Mouse (Mus musculus) T-cell, adult 2 months (primary cell): ENCODE measurements around the gene Tctex1d4.

ENCODE experiments used
- DNase-seq: peaks from one replicate; pipeline ENCODE4 v3.0.0; 2022; ENCODE audit warnings: low spot score

Gene Tctex1d4

DNA sequence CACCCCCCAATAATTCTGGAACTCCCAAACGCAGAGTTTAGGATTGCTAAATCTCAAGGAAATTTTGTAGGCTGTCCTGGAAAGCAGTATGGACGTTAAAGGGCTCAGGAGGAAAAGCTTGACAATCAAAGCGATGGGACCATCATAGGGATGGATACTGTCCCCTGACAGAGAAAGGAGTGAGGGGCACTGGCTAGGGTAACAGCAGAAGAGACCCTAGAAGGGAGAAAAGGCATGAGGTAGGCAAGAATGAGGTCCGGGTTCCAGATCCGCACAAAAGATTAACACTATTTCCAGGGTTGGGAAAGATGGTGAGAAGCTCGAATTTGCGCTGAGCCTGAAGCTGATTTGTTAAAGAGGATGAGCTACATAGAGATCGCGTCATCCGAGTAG, 6.5 kb upstream of the Tctex1d4 start:
- DNase-seq, result no peak

DNA sequence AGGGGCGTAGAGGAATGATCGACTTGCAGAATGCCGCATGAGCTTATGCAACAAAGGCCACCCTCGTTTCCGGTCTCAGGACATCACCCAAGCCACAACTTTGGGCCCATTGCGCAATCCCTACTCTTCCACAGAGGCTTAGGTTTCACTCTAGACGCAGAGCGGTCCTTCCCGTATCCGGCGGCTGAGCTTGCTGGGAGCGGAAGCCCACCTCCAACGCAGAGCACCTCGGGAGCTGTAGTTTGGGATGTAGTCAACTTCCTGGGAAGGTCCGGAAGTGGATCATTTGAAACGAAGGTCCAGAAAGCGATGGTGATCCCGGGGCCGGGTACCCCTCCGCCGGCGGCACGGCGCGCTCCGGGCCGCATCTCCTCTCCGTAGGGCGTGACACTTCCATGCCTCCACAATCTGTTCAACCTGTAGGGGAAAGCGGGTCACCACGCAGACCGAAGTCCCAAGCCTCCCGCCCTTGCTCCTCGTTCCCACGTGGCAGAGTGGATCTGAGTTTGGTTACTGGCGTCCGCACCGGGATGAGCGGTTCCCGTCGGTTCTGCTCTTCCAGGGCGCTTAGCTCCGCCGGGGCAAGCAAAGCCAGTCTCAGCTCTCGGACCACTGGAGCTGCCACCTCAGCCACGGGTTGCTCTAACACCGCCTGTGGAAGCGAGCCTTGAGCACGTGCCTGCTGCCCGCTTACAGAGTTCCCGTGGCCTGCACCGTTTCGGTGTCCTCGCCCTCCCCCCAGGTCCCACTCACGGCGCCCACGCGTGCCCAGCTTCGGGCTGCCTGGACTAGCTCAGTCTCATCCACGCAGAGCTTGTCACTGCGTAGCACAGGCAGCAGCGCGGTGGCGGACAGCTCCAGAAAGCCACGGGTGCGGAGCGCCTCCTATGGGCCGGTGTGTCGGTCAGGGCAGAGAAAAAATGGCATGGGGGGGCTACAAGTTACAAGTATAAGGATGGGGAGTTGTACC, 5.9 kb upstream of the Tctex1d4 start:
- DNase-seq, result peak; percentile 88

DNA sequence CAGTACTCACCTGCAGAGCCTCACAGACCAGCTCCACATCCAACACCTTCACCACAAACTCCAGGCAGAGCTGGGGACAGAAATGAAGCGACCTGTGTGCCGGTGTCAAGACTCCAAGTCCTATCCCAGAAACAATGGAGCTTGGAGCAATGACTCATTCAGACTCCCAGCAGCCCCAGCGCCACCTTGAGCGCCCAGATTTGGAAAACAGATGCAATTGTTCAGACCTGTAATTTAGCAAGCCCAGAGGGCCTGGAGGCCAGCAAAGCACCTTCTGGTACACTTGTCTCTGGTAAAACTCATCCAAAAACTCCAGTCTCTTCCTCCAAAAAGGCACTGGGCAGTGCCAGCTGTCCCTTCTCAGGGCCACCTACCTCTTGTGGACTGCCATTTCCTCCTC, 4.4 kb upstream of the Tctex1d4 start:
- no peak for DNase-seq

DNA sequence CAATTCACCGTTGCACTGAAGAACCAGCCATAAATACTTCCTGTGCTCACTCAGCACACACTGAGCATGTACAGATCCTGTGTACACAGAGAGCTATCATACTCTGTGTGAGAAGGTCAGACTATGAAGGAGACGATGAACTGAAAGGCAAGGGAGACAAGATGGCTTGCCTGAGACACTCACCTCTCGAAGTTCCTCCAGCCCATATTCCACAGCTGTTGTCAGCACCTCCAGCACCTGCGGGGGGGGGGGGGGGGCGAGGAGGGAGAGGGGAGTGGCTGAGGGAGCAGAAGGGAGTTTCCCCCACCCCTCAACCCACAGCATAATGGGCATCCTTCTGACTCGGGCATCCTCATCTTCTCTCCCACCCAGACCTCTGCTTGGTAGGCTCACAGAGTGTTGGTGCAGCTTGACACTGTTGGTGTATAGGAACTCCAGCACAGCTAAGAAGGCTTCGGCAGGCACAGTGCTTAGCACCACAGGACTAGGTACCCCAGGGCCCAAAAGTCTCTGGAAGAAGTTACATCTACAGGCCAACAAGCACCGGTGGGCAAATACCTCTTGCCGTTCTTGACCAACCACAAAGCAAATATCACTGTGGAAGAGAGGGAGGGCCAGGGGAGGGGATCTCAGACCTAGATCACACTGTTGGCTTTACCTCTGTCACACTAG, 2.9 kb upstream of the Tctex1d4 start:
- no peak for DNase-seq

DNA sequence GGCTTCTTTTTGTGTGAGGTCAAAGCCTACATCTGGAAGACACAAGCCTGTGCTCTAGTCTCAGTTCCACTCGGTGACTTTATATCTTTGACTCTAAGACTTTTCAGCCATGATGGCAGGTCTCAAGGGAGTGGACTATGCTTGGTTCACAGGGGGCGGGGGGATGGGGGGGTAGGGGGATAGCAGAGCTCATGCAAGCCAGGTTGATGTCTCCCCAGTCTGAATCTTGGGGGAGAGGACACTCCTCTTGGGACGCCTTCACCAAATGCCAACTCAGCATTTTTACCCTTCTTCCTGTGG, 2.4 kb upstream of the Tctex1d4 start:
- DNase-seq, result no peak

DNA sequence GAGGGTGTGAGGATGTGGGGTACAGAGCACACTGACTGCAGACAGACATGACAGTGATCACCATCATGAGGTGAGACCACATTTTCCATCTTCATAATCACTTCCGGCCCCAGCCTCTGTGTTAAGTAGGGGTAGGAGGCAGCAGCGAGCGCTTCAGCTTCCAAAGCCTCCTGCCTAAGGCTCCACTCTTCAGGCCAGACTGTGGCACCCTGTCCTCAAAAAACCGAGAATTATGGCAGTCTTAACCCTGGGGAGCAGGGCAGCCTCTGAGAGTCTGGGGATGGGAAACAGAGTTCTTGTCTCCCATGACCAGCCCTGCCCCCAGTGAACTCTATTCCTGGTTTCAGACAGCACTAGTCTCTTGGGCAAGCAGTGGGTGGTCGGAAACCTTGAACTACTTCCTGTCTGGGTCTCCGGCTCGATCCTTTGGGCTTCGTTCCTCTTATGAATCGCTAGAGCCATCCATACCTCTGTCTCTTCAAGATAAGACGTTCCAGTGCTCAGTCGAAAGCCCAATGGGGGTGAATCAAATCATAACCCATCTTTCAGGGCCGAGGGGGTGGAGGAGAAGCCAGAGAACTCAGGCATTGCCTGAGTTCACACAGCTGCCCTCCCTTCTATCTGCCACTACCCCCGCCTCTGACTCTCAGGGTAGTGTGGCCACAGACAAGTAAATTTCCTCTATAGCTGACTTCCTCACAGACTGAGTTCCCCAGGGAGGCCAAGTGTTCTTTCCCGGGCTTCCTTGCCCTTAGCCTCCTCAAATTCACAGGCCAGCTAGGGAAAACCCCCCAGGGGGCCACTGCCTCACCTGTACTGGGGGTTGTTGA, 1.9 kb upstream of the Tctex1d4 start:
- DNase-seq, result peak; percentile 89

DNA sequence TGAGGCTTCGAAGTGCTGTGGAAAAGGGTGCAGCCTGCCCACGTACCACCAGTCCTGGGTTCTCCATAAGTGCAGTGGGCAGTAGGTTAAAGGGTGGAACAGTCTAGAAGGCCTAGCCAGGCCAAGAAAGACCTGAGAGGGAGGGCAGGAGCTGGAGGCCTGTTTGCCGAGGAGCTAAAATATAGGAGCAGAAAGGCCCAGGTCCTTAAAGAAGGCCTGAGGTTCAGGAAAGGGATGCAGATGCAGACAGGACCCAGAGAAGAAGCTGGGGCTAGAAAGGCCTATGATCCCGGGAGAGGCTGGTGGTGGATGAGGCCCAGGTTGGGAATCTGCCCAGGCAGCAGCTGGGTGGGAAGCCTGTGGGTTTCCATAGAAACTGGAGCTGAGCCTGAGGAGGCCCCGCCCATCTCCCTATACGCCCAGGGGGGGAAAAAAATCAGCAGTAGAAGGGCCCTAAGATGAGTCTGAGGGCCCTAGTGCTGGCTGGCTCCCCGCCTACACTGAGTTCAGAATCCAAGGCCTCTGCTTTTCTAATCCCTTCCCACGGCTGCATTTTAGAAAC, 1.2 kb upstream of the Tctex1d4 start, which contains the start of gene Btbd19:
Gene Btbd19, minus strand, starts transcription at position 378 of the 562 bp plus-strand sequence.
- no peak for DNase-seq

DNA sequence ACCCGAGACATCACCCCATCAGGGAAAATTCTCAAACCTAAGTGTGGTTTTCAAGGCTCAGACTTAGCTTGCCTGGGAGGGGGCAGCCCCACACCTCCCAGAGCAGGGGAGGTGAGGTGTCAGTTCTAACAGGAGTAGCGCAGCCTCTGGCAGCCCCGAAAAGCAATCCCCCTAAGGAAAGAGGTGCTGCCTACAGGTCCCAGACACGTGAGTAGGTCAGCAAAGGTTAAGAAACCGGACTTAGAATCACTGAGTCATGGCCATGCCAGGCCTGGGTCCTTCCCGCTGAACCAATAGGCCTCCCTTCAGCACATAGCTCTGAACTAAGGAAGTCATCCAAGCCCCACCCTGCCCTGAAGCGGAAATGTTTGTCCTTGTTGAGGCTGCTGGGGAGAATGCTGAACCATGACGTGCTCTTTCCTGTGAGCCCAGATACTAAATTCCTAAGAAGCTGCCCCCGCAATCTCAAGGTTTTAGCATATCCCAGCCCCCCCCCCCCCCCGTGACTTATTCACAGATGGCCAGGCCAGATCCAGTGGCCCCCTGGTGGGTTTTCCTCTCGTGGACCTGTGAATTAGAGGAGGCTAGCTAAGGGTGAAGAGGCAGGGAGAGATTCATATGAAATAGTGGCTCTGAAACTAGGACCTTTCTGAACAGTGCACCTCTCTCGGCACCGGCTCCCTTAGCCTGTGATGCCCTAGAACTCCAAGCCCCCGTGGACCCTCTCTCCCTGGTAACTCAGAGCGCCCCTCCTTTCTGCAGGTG, 502 bp upstream of the Tctex1d4 start:
- peak; percentile 78 for DNase-seq

DNA sequence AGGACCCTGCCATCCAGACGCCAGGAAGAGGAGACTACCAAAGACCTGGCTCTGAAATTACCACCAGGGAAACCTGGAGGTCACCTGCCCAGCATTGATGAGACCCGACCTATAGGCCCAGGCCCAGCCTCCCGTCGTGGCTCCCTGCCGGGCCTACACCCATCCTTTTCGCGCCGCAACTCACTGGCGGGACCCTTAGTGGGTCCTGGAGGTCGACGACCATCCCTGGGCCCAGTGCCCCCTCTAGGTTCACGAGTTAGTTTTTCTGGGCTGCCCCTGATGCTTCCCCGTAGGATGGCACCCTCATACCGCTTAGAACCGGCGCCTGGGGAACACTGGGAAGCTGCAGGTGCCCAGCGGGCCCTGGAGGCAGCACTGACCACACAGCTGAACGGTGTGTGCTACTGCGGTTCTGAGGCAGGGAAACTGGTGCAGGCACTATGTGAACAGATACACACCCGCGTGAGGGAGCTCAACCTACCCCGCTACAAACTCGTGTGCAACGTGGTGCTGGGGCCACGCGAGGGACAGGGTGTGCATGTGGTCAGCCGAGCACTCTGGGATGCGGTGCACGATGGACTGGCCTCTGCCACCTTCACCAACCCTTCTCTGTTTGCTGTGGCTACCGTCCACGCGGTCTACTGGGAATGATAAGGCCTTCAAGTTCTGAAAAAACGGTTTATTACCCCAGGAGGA, 1.5 kb downstream of the Tctex1d4 start:
- no peak for DNase-seq

DNA sequence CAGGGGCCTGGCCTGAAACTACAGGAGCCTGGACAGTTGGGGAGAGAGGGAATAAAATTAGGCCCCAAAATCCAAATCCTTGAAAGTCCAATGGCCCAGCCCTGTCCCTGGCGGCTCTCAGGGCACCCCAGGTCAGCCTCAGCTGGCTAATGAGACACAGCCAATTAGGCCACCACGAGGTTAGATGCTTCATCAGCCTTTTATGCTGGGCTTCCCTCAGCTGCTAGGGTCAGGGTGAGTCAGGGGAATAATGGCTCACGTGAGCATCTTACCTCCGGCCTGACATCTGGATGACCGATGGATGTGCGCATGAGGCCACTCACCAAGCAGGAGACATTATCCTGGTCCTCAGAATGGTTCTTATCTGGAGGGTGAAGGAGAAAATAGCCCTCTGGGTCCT, 4.2 kb downstream of the Tctex1d4 start:
- DNase-seq, result no peak

DNA sequence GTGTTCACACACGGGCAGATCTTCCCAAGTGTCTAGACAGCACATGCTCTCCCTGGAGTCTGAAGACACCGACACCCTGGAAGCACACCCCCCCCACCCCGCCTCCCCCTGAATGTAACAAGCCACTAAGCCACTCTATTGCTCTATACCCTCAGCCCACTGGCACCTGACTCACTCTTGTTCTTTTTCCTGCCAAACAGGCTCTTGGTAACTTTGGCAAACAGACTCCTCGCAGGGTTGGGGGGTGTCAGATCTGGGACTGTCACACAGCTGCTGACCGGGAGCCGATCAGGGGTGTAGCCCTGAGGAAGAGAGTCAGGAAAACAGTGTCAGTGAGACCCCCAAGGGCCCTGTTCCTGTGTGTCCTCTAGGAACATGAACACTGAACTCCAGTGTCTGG, 4.6 kb downstream of the Tctex1d4 start:
- DNase-seq, result no peak

DNA sequence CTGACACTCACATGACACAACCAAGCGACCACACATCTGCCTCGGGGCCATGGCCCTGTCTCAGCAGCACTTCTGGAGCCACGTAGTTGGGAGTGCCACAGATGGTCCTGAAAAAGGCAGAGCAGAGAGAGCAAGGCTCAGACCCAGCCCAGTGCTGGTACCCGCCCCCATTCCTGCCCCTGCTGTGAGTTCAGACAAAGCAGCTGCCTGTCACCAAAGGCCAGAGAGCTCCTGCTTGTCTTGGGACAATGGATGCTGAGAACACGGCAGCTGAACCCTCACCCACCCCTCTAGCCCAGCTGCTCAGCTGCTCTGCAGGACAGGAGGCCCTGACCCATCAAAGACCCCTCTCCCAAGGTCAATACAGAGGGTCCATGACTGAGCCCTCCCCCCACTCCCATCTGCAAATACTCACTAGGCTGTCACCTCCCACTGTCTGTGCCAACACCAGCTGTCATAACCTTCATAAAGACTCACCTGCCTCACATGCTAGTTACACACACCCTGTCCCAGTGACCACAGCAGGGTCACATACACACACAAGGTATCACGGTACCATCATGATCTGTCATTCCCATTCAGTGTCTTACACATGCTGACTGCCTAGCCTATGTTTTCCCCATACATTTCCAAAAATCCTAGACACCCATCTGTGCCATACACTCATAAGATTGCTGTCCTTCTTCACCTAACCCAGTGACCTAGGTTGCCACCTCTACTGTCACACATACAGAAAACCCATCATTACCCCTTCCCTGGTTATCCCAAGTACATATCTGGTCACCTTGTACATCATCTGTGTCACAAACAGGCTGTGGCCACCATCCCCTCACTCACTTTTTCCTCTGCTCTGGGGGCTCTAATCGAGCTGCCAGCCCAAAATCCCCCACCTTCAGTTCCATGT, 5.5 kb downstream of the Tctex1d4 start:
- DNase-seq, result no peak

DNA sequence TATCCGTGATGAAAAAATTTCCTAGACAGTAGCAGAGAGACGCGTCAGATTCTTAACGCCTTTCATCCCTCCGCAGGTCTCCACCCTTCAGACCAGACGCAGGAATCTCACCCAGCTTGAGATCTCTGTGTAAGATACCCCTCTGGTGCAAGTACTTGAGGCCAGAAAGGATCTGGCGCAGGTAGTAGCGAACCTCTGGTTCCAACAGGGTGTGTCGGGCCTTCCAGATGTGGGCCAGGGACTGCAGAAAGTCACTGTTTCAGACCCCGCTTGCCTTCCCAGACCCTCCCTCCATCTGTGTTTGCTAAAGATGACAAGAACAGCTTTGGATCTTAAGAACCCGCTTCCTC, 6.2 kb downstream of the Tctex1d4 start:
- DNase-seq, result no peak

DNA sequence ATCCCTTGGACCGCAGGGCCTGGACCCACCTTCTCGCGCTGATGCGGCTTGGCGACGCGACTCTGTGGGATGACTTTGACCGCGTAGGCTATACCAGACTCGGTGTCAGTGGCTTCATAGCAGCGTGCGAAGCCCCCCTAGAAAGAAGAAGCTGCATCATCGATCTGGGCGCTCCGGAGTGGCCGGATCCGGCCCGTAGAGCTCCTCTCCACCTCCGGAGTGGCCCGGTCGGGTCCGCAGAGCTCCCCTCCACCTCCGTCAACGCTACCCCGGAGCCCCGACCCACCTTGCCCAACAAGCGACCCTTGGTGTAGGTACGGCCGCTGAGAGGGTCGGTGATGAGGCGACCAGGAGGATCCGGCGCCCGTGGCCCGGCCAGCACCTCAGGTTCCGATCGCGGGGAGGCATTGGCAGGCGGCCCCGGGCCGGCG, 6.8 kb downstream of the Tctex1d4 start:
- DNase-seq, result no peak

DNA sequence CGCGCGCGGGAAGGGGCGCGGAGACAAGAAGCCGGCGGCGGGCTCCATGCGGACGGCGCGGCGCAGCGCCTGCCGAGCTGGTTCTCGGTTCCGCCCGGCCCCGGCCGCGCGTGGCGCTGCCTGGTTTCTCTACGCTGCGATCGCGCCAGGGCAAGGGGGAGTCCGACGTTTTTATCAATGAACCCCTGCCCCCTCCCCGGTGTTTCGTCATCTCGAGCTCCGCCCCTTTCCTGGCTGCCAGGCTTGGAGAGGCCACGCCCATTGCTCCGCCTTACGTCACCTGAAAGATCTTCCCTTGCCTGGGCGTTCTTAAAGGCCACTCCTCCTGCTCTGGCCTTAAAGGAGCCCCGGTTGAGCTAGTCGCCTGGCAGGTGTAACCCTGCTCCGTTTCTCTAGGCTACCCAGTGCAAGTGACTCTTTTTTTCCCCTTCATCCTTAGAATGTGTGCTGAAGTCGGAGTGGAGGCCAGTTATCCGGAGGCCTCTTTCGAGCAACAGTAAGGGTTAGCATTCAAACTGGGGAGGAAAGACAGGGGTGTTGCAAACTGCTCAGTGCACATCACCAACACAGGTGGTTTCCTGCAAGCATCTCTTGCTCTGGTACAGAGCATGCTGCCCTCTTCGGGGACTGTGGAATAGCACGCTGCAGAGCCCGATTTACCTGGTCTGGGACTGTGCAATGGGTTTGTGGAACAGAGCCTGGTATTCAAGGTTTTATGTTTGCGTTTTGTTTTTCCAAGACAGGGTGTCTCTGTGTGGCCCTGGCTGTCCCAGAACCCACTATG, 7.4 kb downstream of the Tctex1d4 start, which contains the start of gene Plk3:
Gene Plk3, minus strand, starts transcription at position 147 of the 784 bp plus-strand sequence.
- peak; percentile 98 for DNase-seq

DNA sequence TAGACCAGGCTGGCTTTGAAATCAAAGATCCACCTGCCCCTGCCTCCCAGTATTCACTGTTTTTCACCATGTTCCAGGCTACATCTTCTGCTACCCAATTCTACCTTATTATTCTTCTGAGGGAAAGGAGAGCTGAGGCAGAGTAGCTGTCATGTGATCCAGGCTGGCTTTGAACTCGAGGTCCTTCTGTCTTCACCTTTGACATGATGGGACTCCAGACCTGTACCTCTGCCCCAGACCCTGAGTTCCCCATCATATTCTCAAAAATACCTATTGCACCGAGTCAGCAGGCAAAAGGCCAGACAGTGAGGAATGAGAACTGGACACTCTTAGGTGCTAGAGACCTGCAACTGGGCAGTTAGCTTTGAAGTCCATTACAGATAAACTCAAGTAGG, 8.0 kb downstream of the Tctex1d4 start:
- no peak for DNase-seq

DNA sequence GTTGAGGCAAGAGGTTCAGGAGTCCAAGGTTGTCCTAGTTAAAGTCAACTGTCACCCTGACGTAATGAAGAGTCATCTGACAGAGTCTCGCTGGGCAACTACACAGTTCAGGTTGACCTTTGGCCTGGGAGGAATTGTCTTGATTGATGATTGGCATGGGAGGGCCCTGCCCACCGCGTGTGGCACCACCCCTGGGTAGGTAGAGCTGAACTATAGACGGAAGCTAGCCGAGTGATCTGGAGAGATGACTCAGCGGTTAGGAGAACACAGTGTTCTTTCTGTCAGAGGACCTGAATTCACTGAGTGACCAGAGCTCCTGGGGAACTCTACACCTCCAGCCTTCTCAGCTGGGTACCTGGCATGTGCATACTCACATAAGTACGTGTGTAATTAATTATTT, 9.4 kb downstream of the Tctex1d4 start:
- no peak for DNase-seq

DNA sequence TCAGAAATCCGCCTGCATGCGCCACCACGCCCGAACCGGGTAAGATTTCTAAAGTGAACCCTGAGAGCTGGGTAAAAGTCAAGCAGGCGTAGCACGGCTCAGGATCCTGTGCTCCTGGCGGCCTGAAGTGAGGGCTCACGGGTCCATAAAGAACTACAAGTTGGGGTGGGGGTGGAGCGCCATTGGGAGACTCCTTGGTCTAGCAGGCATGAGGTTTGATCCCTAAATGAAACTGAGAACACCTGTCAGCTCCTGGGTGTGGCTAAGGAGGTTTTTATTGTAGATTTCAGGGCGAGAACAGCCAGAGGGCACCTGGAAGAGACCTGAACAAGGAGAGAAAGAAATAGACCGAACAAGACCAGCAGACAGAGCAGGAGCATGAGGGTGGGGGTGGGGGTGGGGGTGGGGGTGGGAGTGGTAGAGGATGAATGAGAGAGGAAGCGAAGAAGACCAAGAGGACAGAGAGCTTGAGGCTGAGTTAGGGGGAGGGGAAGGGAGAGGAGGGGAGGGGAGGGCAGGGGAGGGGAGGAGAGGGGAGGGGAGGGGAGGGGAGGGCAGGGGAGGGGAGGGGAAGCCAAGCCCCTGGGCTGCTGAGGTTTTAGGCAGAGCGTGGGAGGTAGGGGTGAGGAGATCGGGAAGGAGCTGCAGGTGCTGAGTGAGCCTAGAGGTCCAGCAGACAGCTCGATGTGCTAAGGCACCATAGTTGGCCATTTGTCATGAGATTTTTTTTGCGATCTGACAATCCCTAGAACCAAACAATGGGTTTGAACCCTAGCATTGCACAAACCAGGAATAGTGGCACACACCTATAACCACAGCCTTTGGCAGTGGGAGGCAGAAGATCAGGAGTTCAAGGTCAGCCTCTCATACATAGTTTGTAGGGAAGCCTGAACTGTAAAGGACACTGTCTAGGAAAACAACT, 12.0 kb downstream of the Tctex1d4 start:
- no peak for DNase-seq
